Mouse (Mus musculus): ENCODE results near the gene Rps24.
A peak's percentile ranks its signal among the peaks of the same experiment; 100 is the strongest.
"Not testable (repeated sequence)": the region's sequence is repeated elsewhere in the genome, so short reads cannot be mapped to it uniquely, and the experiment has no call there.

The Rps24 gene

GRCm38 (mm10) chr14:24486773-24487227 lies at the start of gene Rps24, which contains the start of gene Polr3a:
Rps24 (plus strand) TSS chr14:24487125.
Polr3a (minus strand) TSS chr14:24487058.
- peak; percentile 82 to 90 for DNase-seq (ENCODE audit: low spot score in 2 of 2)

GRCm38 (mm10) chr14:24443529-24443928 lies 43.4 kb upstream of the Rps24 start:
- DNase-seq (ENCODE audit: low spot score in 2 of 2), result not testable (repeated sequence)

GRCm38 (mm10) chr14:24458191-24458590 lies 28.7 kb upstream of the Rps24 start:
- DNase-seq (ENCODE audit: low spot score in 2 of 2), result no peak

DNA sequence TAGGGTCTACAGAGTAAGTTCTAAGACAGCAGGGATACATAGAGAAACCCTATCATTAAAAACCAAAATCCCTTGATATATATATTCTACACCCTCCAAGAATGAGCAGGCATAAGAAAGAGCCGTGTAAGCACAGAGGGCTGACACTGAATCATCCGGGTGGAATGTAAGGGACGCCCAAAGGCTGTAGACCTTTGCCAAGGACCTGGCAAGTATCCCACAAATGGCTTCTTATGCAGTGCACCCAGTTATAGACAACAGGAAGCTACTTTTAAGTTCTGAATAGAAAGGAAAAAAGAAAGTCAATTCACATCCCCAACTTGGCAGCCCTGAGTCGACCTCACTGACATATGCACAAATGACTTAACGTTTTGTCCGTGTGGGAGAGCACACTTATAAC lies 18.1 kb upstream of the Rps24 start:
- DNase-seq (ENCODE audit: low spot score in 2 of 2), result no peak

- DNase-seq (ENCODE audit: low spot score in 2 of 2), result no peak
Observed at GRCm38 (mm10) chr14:24486241-24486767, 621 bp upstream of the Rps24 start.

- not testable (repeated sequence) for DNase-seq (ENCODE audit: low spot score in 2 of 2)
Observed at GRCm38 (mm10) chr14:24489772-24490171, 2.8 kb downstream of the Rps24 start.

- DNase-seq (ENCODE audit: low spot score in 2 of 2), result peak; percentile 93 to 96
Observed at GRCm38 (mm10) chr14:24490468-24491265, 3.7 kb downstream of the Rps24 start.

DNA sequence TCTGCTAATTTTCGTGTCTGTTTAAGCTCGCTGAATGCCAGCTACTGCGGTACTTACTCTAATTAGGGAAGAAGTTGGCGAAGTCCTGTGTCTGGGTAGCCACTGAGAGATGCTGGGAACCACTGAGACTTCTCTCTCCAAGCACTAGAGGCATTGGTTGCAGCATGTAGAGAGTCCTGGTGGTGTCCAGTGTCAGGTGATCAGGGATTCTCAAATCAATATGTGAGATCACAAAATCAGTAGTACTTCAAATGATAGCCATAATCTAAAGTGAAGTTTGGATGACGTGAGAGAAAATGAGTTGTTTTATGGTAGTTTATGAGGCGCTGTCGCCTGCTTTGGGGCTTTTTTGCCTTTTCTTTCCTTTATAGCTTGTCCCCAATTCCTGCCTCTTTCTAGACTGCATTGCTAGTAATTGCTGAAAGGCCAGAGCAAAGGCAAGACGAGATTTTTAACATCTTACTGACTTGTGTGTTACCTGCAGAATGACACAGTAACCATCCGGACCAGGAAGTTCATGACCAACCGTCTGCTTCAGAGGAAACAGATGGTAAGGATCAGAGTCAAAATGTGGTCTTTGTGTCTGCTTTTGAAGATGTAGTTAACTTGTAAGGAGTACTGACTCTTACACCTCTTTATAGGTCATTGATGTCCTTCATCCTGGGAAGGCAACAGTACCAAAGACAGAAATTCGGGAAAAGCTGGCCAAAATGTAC lies 4.5 kb downstream of the Rps24 start:
- DNase-seq (ENCODE audit: low spot score in 2 of 2), result no peak

DNA sequence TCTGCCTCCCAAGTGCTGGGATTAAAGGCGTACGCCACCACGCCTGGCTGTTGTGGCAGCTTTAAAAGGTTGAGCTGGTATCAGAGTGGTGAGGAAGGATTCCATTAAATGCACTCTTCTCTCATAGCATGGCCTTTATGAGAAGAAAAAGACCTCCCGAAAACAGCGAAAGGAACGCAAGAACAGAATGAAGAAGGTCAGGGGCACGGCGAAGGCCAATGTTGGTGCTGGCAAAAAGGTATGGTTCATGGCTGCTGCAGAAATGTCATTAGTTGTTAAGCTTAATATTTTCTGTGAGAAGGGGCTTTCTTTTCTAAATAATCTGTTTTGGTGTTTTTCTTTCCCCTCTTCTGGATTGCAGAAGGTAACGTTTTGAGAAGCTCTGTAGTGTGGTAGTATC lies 6.3 kb downstream of the Rps24 start:
- DNase-seq (ENCODE audit: low spot score in 2 of 2), result no peak

DNA sequence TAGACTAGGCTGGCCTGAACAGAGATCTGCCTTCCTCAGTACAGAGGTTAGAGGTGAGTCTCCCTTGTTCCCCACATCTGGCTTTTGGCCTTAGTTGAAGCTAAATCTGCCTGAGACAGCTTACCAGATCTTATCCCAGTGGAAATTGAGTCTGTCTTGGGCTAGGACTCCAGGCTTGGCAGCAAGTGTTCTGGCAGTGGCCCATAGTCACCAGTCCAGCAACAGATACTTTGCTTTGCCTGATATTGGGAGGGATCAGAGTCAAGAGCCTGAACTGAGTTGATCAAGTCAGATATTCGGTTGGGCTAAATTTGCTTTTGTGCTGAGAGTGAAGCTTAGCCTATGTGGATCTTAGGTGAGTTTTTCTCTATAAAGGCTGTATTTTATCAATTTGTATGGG lies 9.6 kb downstream of the Rps24 start:
- no peak for DNase-seq (ENCODE audit: low spot score in 2 of 2)

- no peak for DNase-seq (ENCODE audit: low spot score in 2 of 2)
Observed at GRCm38 (mm10) chr14:24497443-24497842, 10.5 kb downstream of the Rps24 start.

DNA sequence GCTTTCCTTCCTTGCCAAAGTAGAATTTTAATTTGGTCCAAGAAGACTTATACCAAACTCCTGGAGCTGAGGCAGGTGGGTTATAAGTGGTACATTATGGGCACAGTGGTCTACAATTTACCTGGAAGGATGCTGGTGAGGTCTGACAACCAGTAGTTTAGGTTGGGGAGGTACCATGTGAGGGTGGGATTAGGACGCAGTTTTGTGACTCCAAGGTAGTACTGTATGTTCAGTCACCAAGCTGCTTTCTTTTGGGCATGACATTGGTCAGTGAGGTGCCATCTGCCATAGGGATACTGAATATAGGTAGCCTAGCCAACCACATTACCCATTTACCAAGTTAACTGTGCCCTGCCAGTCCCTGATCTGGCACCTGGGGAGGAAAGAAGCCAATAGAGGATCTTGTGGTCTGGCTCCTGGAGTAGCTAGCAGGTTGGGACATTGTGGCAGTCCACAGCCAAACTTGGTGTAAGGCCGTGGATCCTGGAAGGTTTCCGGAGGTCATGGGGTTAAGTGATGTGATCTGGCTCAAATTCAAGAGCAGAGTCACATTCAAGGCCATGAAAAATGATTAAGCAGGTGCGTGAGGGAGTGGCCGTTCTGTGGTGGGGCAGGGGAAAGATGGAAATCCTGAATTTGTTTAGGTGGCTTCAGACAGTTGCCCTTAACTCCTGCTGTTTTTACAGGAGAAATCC lies 11.8 kb downstream of the Rps24 start:
- no peak for DNase-seq (ENCODE audit: low spot score in 2 of 2)

DNA sequence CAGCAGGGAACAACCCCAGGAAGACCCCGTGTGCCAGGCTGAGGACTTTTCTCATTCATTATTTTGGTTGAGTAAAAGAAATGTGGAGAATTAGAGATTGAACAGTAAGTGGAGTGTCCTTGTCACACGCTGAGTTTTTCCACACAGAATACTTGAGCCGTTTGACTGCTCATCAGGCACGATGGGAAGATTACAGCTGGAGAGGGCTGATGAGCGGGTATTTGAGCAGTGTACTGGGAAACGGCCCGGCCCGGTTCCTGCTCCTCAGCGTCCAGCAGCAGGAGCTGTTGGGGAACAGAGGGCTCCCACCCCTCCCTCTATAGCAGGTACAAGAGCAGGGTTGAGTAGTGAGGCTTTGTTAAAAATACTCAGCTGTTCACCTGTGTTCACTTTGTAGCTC lies 12.6 kb downstream of the Rps24 start:
- no peak for DNase-seq (ENCODE audit: low spot score in 2 of 2)

DNA sequence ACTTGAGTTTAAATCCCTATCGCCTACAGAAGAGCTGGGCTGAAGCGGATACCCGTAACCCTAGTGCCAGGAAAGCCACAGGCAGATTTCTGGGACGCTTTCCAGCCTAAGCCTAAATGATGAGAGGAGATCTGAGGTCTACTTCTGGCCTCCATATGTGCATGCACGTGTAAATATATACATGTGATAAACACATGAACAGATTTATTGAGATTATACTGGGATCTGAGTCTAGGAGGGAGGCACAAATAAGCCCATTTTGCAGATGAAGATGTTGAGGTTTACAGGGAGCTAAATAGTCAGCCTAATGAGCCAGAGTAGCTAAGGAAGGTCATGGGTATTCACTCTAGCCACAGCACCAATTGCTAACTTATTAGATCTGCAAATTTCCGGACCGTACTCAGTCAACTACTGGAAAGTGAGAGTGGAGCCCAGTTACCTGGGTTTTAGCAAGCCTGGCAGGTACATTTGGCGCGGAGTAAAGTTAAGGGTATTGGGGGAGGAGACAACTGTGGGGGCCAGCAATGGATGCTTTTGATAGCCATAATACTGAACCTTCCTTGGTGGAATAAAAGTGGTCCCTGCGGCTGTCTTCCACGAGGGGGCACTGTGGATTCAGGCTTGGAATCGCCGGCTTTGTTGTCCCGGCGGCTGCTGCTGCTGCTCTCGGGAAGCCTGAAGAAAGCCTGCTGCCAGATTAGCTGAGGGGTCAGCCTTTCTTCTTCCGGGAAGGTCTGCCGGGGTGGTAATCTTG lies 13.3 kb downstream of the Rps24 start:
- peak; percentile 53 to 77 for DNase-seq (ENCODE audit: low spot score in 2 of 2)

DNA sequence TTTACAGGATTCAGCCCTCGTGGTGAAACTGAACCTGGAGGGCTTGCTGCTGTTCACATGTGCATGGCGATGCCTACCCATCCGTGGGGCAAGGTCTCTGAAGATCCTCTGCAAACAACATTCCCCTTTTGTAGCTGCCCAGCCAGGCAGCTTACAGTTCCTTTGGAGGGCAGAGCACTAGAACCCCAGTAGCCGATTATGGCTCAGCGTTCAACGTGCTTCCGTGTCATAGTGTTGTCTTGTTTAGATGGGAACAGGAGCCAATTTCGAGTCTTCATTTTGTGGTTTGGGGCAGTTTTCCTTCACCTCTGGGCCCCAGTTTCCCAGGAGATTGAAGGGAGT lies 13.9 kb downstream of the Rps24 start:
- DNase-seq (ENCODE audit: low spot score in 2 of 2), result no peak

- no peak for DNase-seq (ENCODE audit: low spot score in 2 of 2)
Observed at GRCm38 (mm10) chr14:24501256-24501655, 14.3 kb downstream of the Rps24 start.

GRCm38 (mm10) chr14:24507452-24508069 lies 20.6 kb downstream of the Rps24 start:
- DNase-seq (ENCODE audit: low spot score in 2 of 2), result no peak

GRCm38 (mm10) chr14:24508070-24508773 lies 21.3 kb downstream of the Rps24 start:
- no peak for DNase-seq (ENCODE audit: low spot score in 2 of 2)

GRCm38 (mm10) chr14:24509557-24509956 lies 22.6 kb downstream of the Rps24 start:
- DNase-seq (ENCODE audit: low spot score in 2 of 2), result no peak

DNA sequence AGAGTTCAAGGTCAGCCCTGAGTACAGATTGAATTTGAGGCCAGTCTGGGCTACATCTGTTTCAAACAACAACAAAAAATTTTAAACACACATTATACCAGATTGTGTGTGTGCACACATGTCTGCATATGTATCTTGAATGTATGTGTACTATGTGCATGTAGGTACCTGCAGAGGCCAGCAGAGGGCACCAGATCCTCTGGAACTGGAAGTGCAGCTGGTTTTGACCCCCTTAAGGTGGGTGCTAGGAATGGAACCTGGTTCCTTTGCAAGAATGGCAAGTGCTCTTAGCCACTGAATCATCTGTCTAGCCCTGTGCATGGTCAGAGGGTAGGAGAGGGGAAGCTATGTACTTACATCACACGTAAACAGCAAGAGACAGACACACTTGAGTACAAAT lies 23.3 kb downstream of the Rps24 start:
- no peak for DNase-seq (ENCODE audit: low spot score in 2 of 2)

All from heart, adult 9 months (tissue).